Mouse (Mus musculus) cerebellum, postnatal 14 days (tissue): ENCODE data around the gene Galns.

ENCODE experiments used
- DNase-seq, 2 experiments: peaks; one replicate each; pipeline ENCODE4 v3.0.0; 2021; ENCODE audit warnings: mixed read lengths in 2 of 2

Galns gene

DNA sequence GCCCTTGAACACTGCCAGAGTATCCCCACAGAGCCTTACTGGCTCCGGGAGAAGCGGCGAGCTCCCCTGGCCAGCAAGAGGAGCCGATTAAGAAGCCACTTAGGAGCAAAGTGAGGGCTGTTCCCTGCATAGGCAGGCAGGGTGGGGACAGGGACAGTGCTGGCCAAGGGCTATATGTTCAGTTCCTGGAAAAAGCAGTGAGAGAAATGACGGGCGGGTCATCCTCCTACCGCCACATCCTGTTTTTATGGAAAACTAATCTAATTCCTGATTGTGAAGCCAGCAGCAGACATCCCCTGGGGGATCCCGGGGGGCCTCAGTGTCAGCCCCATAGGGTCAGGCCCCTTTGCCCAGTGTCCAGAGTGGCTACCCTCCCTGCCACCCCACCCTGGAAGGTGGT lies 80.0 kb downstream of the Galns start:
- no peak for DNase-seq

DNA sequence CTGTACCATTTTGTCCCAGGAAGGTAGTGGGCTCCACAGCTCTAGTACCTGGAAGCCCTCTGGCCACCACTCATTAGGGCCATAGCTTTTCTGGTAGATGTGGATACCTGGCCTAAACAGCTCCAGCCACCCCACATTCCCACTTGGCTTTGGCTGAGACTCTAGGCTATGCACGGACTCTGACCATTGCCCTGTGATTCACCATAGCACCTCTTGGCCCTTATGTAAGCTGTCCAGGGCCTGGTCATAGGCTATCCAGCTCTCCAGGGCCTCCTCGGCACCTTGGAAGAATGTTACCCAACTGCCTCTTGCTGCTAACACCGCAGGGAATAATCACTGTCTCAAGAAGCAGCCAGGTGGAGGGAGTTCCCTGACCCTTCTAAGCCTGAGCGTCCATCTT lies 82.1 kb downstream of the Galns start:
- no peak for DNase-seq
